Mouse (Mus musculus) splenic B cell, adult 2 months (primary cell): ENCODE data around the gene Dpf1.
A peak's percentile ranks its signal among the peaks of the same experiment; 100 is the strongest.

Experiments
- DNase-seq: peaks from one replicate; pipeline ENCODE4 v3.0.0-alpha.2; 2011; ENCODE audit warnings: low read depth, low spot score
- H3K27me3 ChIP-seq: 2 replicates; pipeline ENCODE4 v1.6.1; 2012; ENCODE audit warnings: mild to moderate bottlenecking, low read length, moderate library complexity, mixed read lengths; ENCODE audit not compliant: control insufficient read depth, poor library complexity, insufficient read depth, severe bottlenecking
- H3K36me3 ChIP-seq: 2 replicates; pipeline ENCODE4 v1.6.1; 2012; ENCODE audit warnings: mild to moderate bottlenecking, low read length, moderate library complexity, mixed read lengths; ENCODE audit not compliant: control insufficient read depth, poor library complexity, insufficient read depth, severe bottlenecking

Dpf1 gene

GRCm38 (mm10) chr7:29303738-29304462, at the start of gene Dpf1:
Gene Dpf1, plus strand, starts transcription at chr7:29303951.
- peak; percentile 53 for DNase-seq
- no peaks in the 10 kb centered on the region for H3K36me3 ChIP-seq
- H3K27me3 ChIP-seq, result no peaks in the 10 kb centered on the region; the same call in 1 of the 2 replicates

GRCm38 (mm10) chr7:29255875-29256274, 47.9 kb upstream of the Dpf1 start:
- no peak for DNase-seq
- Histone ChIP-seq H3K27me3 (no peaks in the 10 kb centered on the region), H3K36me3 (peaks cover 2% of the 10 kb centered on the region; the same call in 1 of the 2 replicates)

- Histone ChIP-seq H3K27me3 (no peaks in the 10 kb centered on the region), H3K36me3 (peaks cover 2% of the 10 kb centered on the region; the same call in 1 of the 2 replicates)
- no peak for DNase-seq
These were observed 46.4 kb upstream of the Dpf1 start for GRCm38 (mm10) chr7:29257368-29257767.

GRCm38 (mm10) chr7:29259781-29260730, 43.7 kb upstream of the Dpf1 start:
- Histone ChIP-seq H3K27me3 (no peaks in the 10 kb centered on the region), H3K36me3 (peaks cover 2% of the 10 kb centered on the region; the same call in 1 of the 2 replicates)
- DNase-seq, result no peak

GRCm38 (mm10) chr7:29262151-29262550, 41.6 kb upstream of the Dpf1 start:
- no peak for DNase-seq
- Histone ChIP-seq H3K36me3 (peaks cover 2% of the 10 kb centered on the region; the same call in 1 of the 2 replicates), H3K27me3 (no peaks in the 10 kb centered on the region)

GRCm38 (mm10) chr7:29263831-29264230, 39.9 kb upstream of the Dpf1 start:
- no peaks in the 10 kb centered on the region for H3K27me3 ChIP-seq
- no peak for DNase-seq
- peaks cover 2% of the 10 kb centered on the region; the same call in 1 of the 2 replicates for H3K36me3 ChIP-seq

- H3K27me3 ChIP-seq, result no peaks in the 10 kb centered on the region
- no peaks in the 10 kb centered on the region for H3K36me3 ChIP-seq
- no peak for DNase-seq
These were observed 38.1 kb upstream of the Dpf1 start for GRCm38 (mm10) chr7:29265636-29266035.

- Histone ChIP-seq H3K36me3 (no peaks in the 10 kb centered on the region), H3K27me3 (no peaks in the 10 kb centered on the region)
- no peak for DNase-seq
These were observed 36.8 kb upstream of the Dpf1 start for GRCm38 (mm10) chr7:29266931-29267330.

GRCm38 (mm10) chr7:29270445-29270844, 33.3 kb upstream of the Dpf1 start:
- H3K27me3 ChIP-seq, result no peaks in the 10 kb centered on the region
- DNase-seq, result no peak
- no peaks in the 10 kb centered on the region for H3K36me3 ChIP-seq

GRCm38 (mm10) chr7:29271687-29272465, 31.9 kb upstream of the Dpf1 start:
- H3K27me3 ChIP-seq, result no peaks in the 10 kb centered on the region
- DNase-seq, result no peak
- no peaks in the 10 kb centered on the region for H3K36me3 ChIP-seq

GRCm38 (mm10) chr7:29276715-29277114, 27.0 kb upstream of the Dpf1 start:
- Histone ChIP-seq H3K36me3 (no peaks in the 10 kb centered on the region), H3K27me3 (no peaks in the 10 kb centered on the region)
- no peak for DNase-seq

- no peak for DNase-seq
- Histone ChIP-seq H3K27me3 (no peaks in the 10 kb centered on the region), H3K36me3 (no peaks in the 10 kb centered on the region)
These were observed 26.2 kb upstream of the Dpf1 start for GRCm38 (mm10) chr7:29277510-29277909.

- no peaks in the 10 kb centered on the region for H3K36me3 ChIP-seq
- DNase-seq, result no peak
- H3K27me3 ChIP-seq, result no peaks in the 10 kb centered on the region
These were observed 24.5 kb upstream of the Dpf1 start for GRCm38 (mm10) chr7:29279261-29279660.

- no peak for DNase-seq
- Histone ChIP-seq H3K36me3 (no peaks in the 10 kb centered on the region), H3K27me3 (no peaks in the 10 kb centered on the region)
These were observed 23.8 kb upstream of the Dpf1 start for GRCm38 (mm10) chr7:29279924-29280323.
